Mouse (Mus musculus) ES-Bruce4 (cell line): ENCODE results near the gene Rara. TPM values are rescaled to one million over a fixed set of nuclear protein-coding genes. Genes with fewer than 3 reads are reported as not detected.
A peak's percentile ranks its signal among the peaks of the same experiment; 100 is the strongest.

ENCODE experiments used
- H3K27ac ChIP-seq: 2 replicates; pipeline ENCODE4 v1.5.1; 2012; ENCODE audit warnings: low read length, inconsistent platforms; ENCODE audit not compliant: insufficient read depth
- H3K27me3 ChIP-seq: 2 replicates; pipeline ENCODE4 v1.6.1; 2012; ENCODE audit warnings: mild to moderate bottlenecking, low read length, inconsistent platforms; ENCODE audit not compliant: control insufficient read depth, poor library complexity, insufficient read depth, severe bottlenecking
- H3K36me3 ChIP-seq: 2 replicates; pipeline ENCODE4 v1.6.1; 2012; ENCODE audit warnings: inconsistent platforms, mild to moderate bottlenecking, low read length, moderate library complexity; ENCODE audit not compliant: control insufficient read depth, poor library complexity, insufficient read depth, severe bottlenecking
- H3K4me1 ChIP-seq: one replicate; pipeline ENCODE4 v1.8.1; 2011; ENCODE audit warnings: low read length; ENCODE audit not compliant: control insufficient read depth, insufficient read depth
- H3K4me3 ChIP-seq: 2 replicates; pipeline ENCODE4 v1.5.1; 2011; ENCODE audit warnings: low read depth, mild to moderate bottlenecking, low read length
- H3K9ac ChIP-seq: 2 replicates; pipeline ENCODE4 v1.6.1; 2012; ENCODE audit warnings: low read depth, mild to moderate bottlenecking, inconsistent platforms; ENCODE audit not compliant: poor library complexity, severe bottlenecking
- H3K9me3 ChIP-seq: replicated peaks from 2 replicates; pipeline ENCODE4 v1.6.1; 2012; ENCODE audit warnings: mild to moderate bottlenecking, low read length, inconsistent platforms; ENCODE audit not compliant: control insufficient read depth, poor library complexity, insufficient read depth, severe bottlenecking
- CTCF ChIP-seq: IDR thresholded peaks from one replicate; pipeline ENCODE4 v1.8.1; 2011; ENCODE audit warnings: low read depth, low read length
- EP300 ChIP-seq: IDR thresholded peaks from 2 replicates; pipeline ENCODE4 v1.6.1; 2011; ENCODE audit warnings: low read depth, low read length; ENCODE audit not compliant: insufficient read depth
- POLR2A ChIP-seq: IDR thresholded peaks from one replicate; pipeline ENCODE4 v1.8.1; 2011; ENCODE audit warnings: low read length; ENCODE audit not compliant: insufficient read depth
- polyA plus RNA-seq: library from polyadenylated mRNA; stranded (reverse); fragments of >200 nt; gene quantifications from 2 replicates; pipeline ENCODE4 v1.2.4, GENCODE M21; 2011; ENCODE audit warnings: low read depth; ENCODE audit not compliant: missing spikeins, insufficient read depth, insufficient read length

Rara gene
- polyA plus RNA-seq, 1 experiment = 23.7 TPM

- Histone ChIP-seq H3K36me3 (peaks cover 11% of the 10 kb centered on the region), H3K4me3 (peak overlapping the region; percentile 66), H3K9ac (peak overlapping the region; percentile 73), H3K27ac (peak overlapping the region; percentile 76), H3K4me1 (peaks cover 13% of the 10 kb centered on the region), H3K9me3 (no peaks in the 10 kb centered on the region), H3K27me3 (no peaks in the 10 kb centered on the region)
- no peak; the same call in 1 of the 2 replicates for TF ChIP-seq EP300
- no peak for TF ChIP-seq POLR2A
- no peak for TF ChIP-seq CTCF
These were observed 36.6 kb downstream of the Rara start for GRCm38 (mm10) chr11:98964201-98964615.

- peak overlapping the region; percentile 45 for H3K4me3 ChIP-seq
- H3K27me3 ChIP-seq = no peaks in the 10 kb centered on the region
These were observed 37.2 kb downstream of the Rara start for GRCm38 (mm10) chr11:98964616-98965415.

GRCm38 (mm10) chr11:98965416-98966077, 37.9 kb downstream of the Rara start:
- peak; percentile 85 for TF ChIP-seq EP300
- TF ChIP-seq CTCF = no peak
- Histone ChIP-seq H3K4me1 (peaks cover 13% of the 10 kb centered on the region), H3K9ac (peak overlapping the region; percentile 27), H3K27me3 (no peaks in the 10 kb centered on the region), H3K9me3 (no peaks in the 10 kb centered on the region), H3K4me3 (peak overlapping the region; percentile 45), H3K36me3 (peaks cover 22% of the 10 kb centered on the region), H3K27ac (peak overlapping the region; percentile 71)

More at GRCm38 (mm10) chr11:98964616-98965415, 37.2 kb downstream of the Rara start:
- peaks cover 15% of the 10 kb centered on the region for H3K36me3 ChIP-seq
- peak; percentile 87; the same call in 1 of the 2 replicates for TF ChIP-seq EP300
- TF ChIP-seq CTCF = no peak
- no peaks in the 10 kb centered on the region for H3K9me3 ChIP-seq
- H3K9ac ChIP-seq = peak overlapping the region; percentile 27
- H3K27ac ChIP-seq = peak overlapping the region; percentile 76
- H3K4me1 ChIP-seq = peaks cover 13% of the 10 kb centered on the region

GRCm38 (mm10) chr11:98966499-98967141, 39.0 kb downstream of the Rara start:
- TF ChIP-seq CTCF = no peak
- TF ChIP-seq POLR2A = no peak
- Histone ChIP-seq H3K4me3 (no peak overlapping the region), H3K27ac (peak overlapping the region; percentile 69; the same call in 1 of the 2 replicates), H3K9ac (0 out of 2 replicates have a peak overlapping the region, but pooled peaks have one; percentile 27), H3K36me3 (peaks cover 32% of the 10 kb centered on the region), H3K4me1 (peaks cover 14% of the 10 kb centered on the region), H3K9me3 (no peaks in the 10 kb centered on the region), H3K27me3 (no peaks in the 10 kb centered on the region)

GRCm38 (mm10) chr11:98968079-98968478, 40.5 kb downstream of the Rara start:
- no peaks in the 10 kb centered on the region for H3K27me3 ChIP-seq
- H3K4me3 ChIP-seq = no peak overlapping the region
- peaks cover 41% of the 10 kb centered on the region for H3K36me3 ChIP-seq
- no peaks in the 10 kb centered on the region for H3K9me3 ChIP-seq
- H3K4me1 ChIP-seq = peaks cover 14% of the 10 kb centered on the region
- no peak overlapping the region for H3K9ac ChIP-seq
- TF ChIP-seq EP300 (no peak), CTCF (no peak), POLR2A (no peak)
- no peak overlapping the region for H3K27ac ChIP-seq
